Mouse (Mus musculus) testis, adult 2 months (tissue): Measurements from ENCODE around the gene Arl15. TPM values are rescaled to one million over a fixed set of nuclear protein-coding genes. Genes with fewer than 3 reads are reported as not detected.

ENCODE experiments used
- H3K27ac ChIP-seq: fragments of 200-500 bp; 2 replicates; pipeline ENCODE4 v1.5.1; 2012; ENCODE audit warnings: low read depth, low read length; ENCODE audit not compliant: control insufficient read depth, insufficient read depth
- H3K27me3 ChIP-seq: fragments of 200-500 bp; 2 replicates; pipeline ENCODE4 v1.6.1; 2012; ENCODE audit warnings: mild to moderate bottlenecking, low read length, moderate library complexity; ENCODE audit not compliant: control insufficient read depth, insufficient read depth
- H3K36me3 ChIP-seq: fragments of 200-500 bp; 2 replicates; pipeline ENCODE4 v1.6.1; 2012; ENCODE audit warnings: mild to moderate bottlenecking, low read length; ENCODE audit not compliant: control insufficient read depth, insufficient read depth
- H3K4me1 ChIP-seq: fragments of 200-500 bp; 2 replicates; pipeline ENCODE4 v1.6.1; 2012; ENCODE audit warnings: low read length; ENCODE audit not compliant: control insufficient read depth, insufficient read depth
- H3K4me3 ChIP-seq: fragments of 200-500 bp; 2 replicates; pipeline ENCODE4 v1.5.1; 2012; ENCODE audit warnings: low read depth, mild to moderate bottlenecking, low read length, moderate library complexity, mixed read lengths; ENCODE audit not compliant: control insufficient read depth
- CTCF ChIP-seq: fragments of 200-500 bp; IDR thresholded peaks from 2 replicates; pipeline ENCODE4 v1.5.1; 2012; ENCODE audit warnings: low read depth, mild to moderate bottlenecking, inconsistent platforms, low read length, moderate library complexity; ENCODE audit not compliant: control insufficient read depth, insufficient read depth, insufficient replicate concordance
- POLR2A ChIP-seq: fragments of 200-500 bp; IDR thresholded peaks from 2 replicates; pipeline ENCODE4 v1.6.1; 2012; ENCODE audit warnings: low read depth, mild to moderate bottlenecking, inconsistent platforms, low read length, moderate library complexity; ENCODE audit not compliant: control insufficient read depth
- polyA plus RNA-seq: library from polyadenylated mRNA; depleted of rRNA; stranded (reverse); fragments of >200 nt; gene quantifications from 2 replicates; pipeline ENCODE4 v1.2.3, GENCODE M21; 2012

The Arl15 gene
- polyA plus RNA-seq, 1 experiment: 2.0 TPM

- H3K27ac ChIP-seq: no peak overlapping the region
- H3K27me3 ChIP-seq: no peaks in the 10 kb centered on the region
- H3K4me1 ChIP-seq: no peaks in the 10 kb centered on the region
- no peaks in the 10 kb centered on the region for H3K36me3 ChIP-seq
- no peak overlapping the region; the same call in 1 of the 2 replicates for H3K4me3 ChIP-seq
- TF ChIP-seq POLR2A (no peak), CTCF (no peak)
Measured at GRCm38 (mm10) chr13:113858667-113859391, 64.5 kb downstream of the Arl15 start.

DNA sequence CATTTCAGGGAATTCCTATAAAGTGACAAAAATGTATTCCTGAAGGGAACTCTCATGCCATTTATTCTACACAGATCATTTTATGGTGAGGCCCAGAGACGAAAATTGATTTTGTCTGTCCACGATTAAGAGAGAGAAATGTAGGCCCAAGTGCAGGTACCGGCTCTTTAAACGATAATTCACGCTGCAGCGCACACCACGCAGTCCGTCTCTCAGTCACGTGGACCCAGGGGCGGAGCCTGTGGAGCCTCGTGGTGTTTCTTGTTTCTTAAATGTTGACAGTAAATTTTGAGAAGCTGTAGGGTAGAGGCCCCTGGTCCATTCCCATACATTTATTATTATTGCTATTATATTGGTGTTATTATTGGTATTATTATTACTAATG, 65.1 kb downstream of the Arl15 start:
- no peak overlapping the region for H3K27ac ChIP-seq
- peak overlapping the region; percentile 53 for H3K4me3 ChIP-seq
- H3K4me1 ChIP-seq: no peaks in the 10 kb centered on the region
- H3K36me3 ChIP-seq: no peaks in the 10 kb centered on the region
- H3K27me3 ChIP-seq: no peaks in the 10 kb centered on the region
- peak; percentile 22; the same call in 1 of the 2 replicates for TF ChIP-seq POLR2A
- no peak for TF ChIP-seq CTCF

- TF ChIP-seq POLR2A: no peak
- no peak for TF ChIP-seq CTCF
- no peaks in the 10 kb centered on the region for H3K27me3 ChIP-seq
- no peaks in the 10 kb centered on the region for H3K4me1 ChIP-seq
- no peak overlapping the region for H3K27ac ChIP-seq
- no peaks in the 10 kb centered on the region for H3K36me3 ChIP-seq
- H3K4me3 ChIP-seq: no peak overlapping the region
Measured at GRCm38 (mm10) chr13:113860816-113861215, 66.5 kb downstream of the Arl15 start.

GRCm38 (mm10) chr13:113861231-113861630, 66.9 kb downstream of the Arl15 start:
- no peaks in the 10 kb centered on the region for H3K27me3 ChIP-seq
- H3K27ac ChIP-seq: no peak overlapping the region
- no peak overlapping the region for H3K4me3 ChIP-seq
- H3K4me1 ChIP-seq: no peaks in the 10 kb centered on the region
- no peak for TF ChIP-seq CTCF
- TF ChIP-seq POLR2A: no peak
- H3K36me3 ChIP-seq: no peaks in the 10 kb centered on the region

DNA sequence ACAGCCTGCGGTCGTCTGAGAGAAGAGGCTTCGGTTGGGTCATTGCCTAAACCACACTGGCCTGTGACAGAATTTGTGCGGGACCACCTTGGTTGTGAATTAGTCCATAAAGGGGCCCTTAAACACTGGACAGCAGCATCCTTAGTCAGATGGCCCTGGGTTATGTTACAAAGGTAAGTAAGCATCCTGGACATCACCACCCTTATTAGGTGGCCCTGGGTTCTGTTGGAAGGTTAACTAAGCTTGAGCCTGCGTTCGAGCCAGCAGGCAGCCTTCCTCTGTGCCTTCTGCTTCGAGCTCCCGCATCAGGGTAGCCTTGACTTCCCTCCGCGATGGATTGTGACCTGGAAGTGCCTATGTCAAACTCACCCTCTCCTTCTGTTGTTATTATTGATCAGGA, 68.6 kb downstream of the Arl15 start:
- no peak for TF ChIP-seq POLR2A
- no peak for TF ChIP-seq CTCF

DNA sequence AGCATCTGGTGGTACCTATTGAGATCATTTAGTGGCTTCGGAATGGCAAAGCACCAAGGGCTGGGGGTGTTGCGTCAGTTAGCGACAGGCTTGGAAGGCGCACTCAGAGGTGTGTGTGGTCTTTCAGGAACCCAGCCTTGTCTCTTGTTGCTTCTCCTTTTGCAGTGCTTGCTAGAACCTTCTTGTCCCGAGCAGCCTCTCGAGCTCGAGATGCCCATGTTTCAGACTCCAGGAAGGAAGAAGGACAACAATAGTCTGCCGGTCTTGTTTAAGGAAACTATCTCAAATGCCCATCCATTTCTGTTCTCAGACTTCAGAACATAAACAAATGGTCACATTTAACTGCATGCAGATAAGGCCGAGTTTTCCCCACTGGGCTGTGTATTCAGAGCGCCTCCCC, 69.4 kb downstream of the Arl15 start:
- no peak overlapping the region for H3K27ac ChIP-seq
- H3K36me3 ChIP-seq: no peaks in the 10 kb centered on the region
- TF ChIP-seq POLR2A (no peak), CTCF (no peak)
- H3K27me3 ChIP-seq: no peaks in the 10 kb centered on the region
- H3K4me3 ChIP-seq: no peak overlapping the region
- no peaks in the 10 kb centered on the region for H3K4me1 ChIP-seq

More for the DNA sequence above, 68.6 kb downstream of the Arl15 start:
- H3K4me3 ChIP-seq: no peak overlapping the region
- no peaks in the 10 kb centered on the region for H3K27me3 ChIP-seq
- H3K36me3 ChIP-seq: no peaks in the 10 kb centered on the region
- no peak overlapping the region for H3K27ac ChIP-seq
- H3K4me1 ChIP-seq: no peaks in the 10 kb centered on the region

GRCm38 (mm10) chr13:113864278-113864677, 70.0 kb downstream of the Arl15 start:
- no peak overlapping the region for H3K4me3 ChIP-seq
- no peak overlapping the region for H3K27ac ChIP-seq
- no peaks in the 10 kb centered on the region for H3K27me3 ChIP-seq
- TF ChIP-seq CTCF (no peak; the same call in 1 of the 2 replicates), POLR2A (no peak)
- H3K36me3 ChIP-seq: no peaks in the 10 kb centered on the region
- no peaks in the 10 kb centered on the region for H3K4me1 ChIP-seq

DNA sequence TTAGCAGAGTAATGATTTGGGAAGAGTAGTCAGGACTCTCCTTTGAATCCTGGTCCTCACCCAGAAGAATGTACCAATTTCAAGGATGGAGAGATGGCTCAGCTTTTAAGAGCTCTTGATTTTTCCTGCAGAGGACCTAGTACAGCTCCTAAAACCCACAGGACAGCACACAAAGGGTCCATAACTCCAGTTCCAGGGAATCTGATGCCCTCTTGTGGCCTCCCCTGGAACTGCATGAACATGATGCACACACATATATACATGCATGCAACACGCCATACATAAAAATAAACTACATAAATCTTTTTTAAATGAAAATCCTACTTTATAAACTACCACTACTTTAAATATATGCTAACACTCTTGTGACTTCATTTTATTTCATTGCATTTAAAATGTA, 70.6 kb downstream of the Arl15 start:
- Histone ChIP-seq H3K27me3 (no peaks in the 10 kb centered on the region), H3K36me3 (no peaks in the 10 kb centered on the region), H3K27ac (no peak overlapping the region), H3K4me3 (no peak overlapping the region), H3K4me1 (no peaks in the 10 kb centered on the region)
- TF ChIP-seq POLR2A (no peak), CTCF (peak; percentile 39; the same call in 1 of the 2 replicates)
